Mouse (Mus musculus) T-helper 1 cell (primary cell): ENCODE measurements around the gene Ube2q1.

ENCODE experiments used
- in situ Hi-C: fragments of 300-600 bp; cut with MboI, MseI; formaldehyde crosslinking; loops from one replicate; pipeline ENCODE4 v1.15.1; 2025; ENCODE audit warnings: high pct_unique_total_duplicates

The Ube2q1 gene

GRCm38 (mm10) chr3:89820311-89821095, 47.1 kb downstream of the Ube2q1 start:
- in situ Hi-C loops, result no loop called here

GRCm38 (mm10) chr3:89821096-89821513, 47.7 kb downstream of the Ube2q1 start:
- in situ Hi-C loops, result no loop called here

GRCm38 (mm10) chr3:89821548-89822480, 48.4 kb downstream of the Ube2q1 start:
- in situ Hi-C loops, result no loop called here

GRCm38 (mm10) chr3:89823594-89823993, 50.2 kb downstream of the Ube2q1 start:
- in situ Hi-C loops, result no loop called here

DNA sequence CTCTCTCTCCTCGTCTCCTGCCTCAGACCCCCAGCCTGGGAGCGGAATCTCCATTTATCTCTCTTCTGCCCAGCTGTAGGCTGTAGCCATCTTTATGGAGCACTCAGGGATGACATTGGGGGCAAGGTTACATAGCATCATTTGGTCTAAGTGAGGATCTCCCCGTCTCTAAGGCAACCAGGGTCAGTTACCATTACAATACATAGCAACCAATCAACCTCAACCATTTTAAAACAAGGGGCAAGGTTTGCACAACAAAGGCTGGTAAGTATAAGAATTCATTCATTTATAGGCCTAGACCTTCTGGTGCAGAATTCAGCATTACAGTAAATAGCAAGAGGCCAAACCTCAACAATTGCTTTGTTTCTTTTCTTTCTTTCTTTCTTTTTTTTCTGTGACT, 52.9 kb downstream of the Ube2q1 start:
- in situ Hi-C loops, result no loop called here

- in situ Hi-C loops, result loop anchor here (5.0 kb wide), 1 partner anchor 89 kb away; no protein-coding TSS in a partner anchor
Measured at GRCm38 (mm10) chr3:89830815-89831591, 57.6 kb downstream of the Ube2q1 start, which contains the start of gene She. TSS of gene She (plus strand) at chr3:89831370.
